Mouse (Mus musculus) megakaryocyte, embryonic 14.5 days (primary cell): ENCODE measurements at regions not wholly inside any gene's neighbourhood (a gene's known extent, or its start where the extent isn't known, plus 50 kb on each side); places are given as distances from the start of the nearest gene placed in this dataset.

Source experiments
- H3K27me3 ChIP-seq: replicated peaks from 2 replicates; pipeline ENCODE3; 2012; ENCODE audit warnings: inconsistent platforms
- H3K36me3 ChIP-seq: replicated peaks from 2 replicates; pipeline ENCODE3; 2012; ENCODE audit warnings: low read length, inconsistent platforms, mixed read lengths
- H3K4me1 ChIP-seq: 2 replicates; pipeline ENCODE4 v1.6.1; 2012; ENCODE audit warnings: inconsistent platforms
- H3K4me3 ChIP-seq: replicated peaks from 2 replicates; pipeline ENCODE3; 2012; ENCODE audit warnings: moderate library complexity, mild to moderate bottlenecking, inconsistent platforms
- H3K9me3 ChIP-seq: 2 replicates; pipeline ENCODE4 v1.6.1; 2012; ENCODE audit warnings: inconsistent platforms
- FLI1 ChIP-seq: IDR thresholded peaks from 2 replicates; pipeline ENCODE4 v1.6.1; 2012; ENCODE audit warnings: low read length, inconsistent platforms, mixed read lengths
- GATA1 ChIP-seq: IDR thresholded peaks from 3 replicates; pipeline ENCODE4 v1.6.1; 2012; ENCODE audit warnings: mixed read lengths, low read length, inconsistent platforms, borderline replicate concordance

GRCm38 (mm10) chr11:79856376-79856775 is 105.8 kb downstream of the Utp6 start:
- peaks cover 60% of the 10 kb centered on the region for H3K27me3 ChIP-seq
- H3K4me3 ChIP-seq: no peak overlapping the region
- TF ChIP-seq FLI1 (no peak), GATA1 (no peak)
- H3K4me1 ChIP-seq: no peaks in the 10 kb centered on the region
- H3K36me3 ChIP-seq: no peaks in the 10 kb centered on the region
- peaks cover 6% of the 10 kb centered on the region for H3K9me3 ChIP-seq

GRCm38 (mm10) chr11:79849545-79849944 is 112.6 kb downstream of the Utp6 start:
- no peak overlapping the region for H3K4me3 ChIP-seq
- H3K4me1 ChIP-seq: no peaks in the 10 kb centered on the region
- TF ChIP-seq FLI1 (no peak), GATA1 (no peak)
- H3K27me3 ChIP-seq: peaks cover 43% of the 10 kb centered on the region
- H3K36me3 ChIP-seq: no peaks in the 10 kb centered on the region
- H3K9me3 ChIP-seq: no peaks in the 10 kb centered on the region

- Histone ChIP-seq H3K4me3 (no peak overlapping the region), H3K27me3 (peaks cover 60% of the 10 kb centered on the region), H3K9me3 (no peaks in the 10 kb centered on the region), H3K4me1 (no peaks in the 10 kb centered on the region; the same call in 1 of the 2 replicates), H3K36me3 (no peaks in the 10 kb centered on the region)
- TF ChIP-seq GATA1 (no peak), FLI1 (no peak)
Observed at GRCm38 (mm10) chr11:79844436-79844835, 117.8 kb downstream of the Utp6 start.

GRCm38 (mm10) chr11:79843021-79843420 is 119.2 kb downstream of the Utp6 start:
- TF ChIP-seq GATA1 (no peak), FLI1 (no peak)
- no peak overlapping the region for H3K4me3 ChIP-seq
- peaks cover 64% of the 10 kb centered on the region for H3K27me3 ChIP-seq
- peaks cover 6% of the 10 kb centered on the region for H3K4me1 ChIP-seq
- no peaks in the 10 kb centered on the region for H3K36me3 ChIP-seq
- H3K9me3 ChIP-seq: no peaks in the 10 kb centered on the region

GRCm38 (mm10) chr11:79839973-79840372 is 122.2 kb downstream of the Utp6 start:
- TF ChIP-seq FLI1 (no peak), GATA1 (no peak)
- Histone ChIP-seq H3K9me3 (peaks cover 3% of the 10 kb centered on the region; the same call in 1 of the 2 replicates), H3K4me3 (no peak overlapping the region), H3K4me1 (peaks cover 12% of the 10 kb centered on the region), H3K36me3 (no peaks in the 10 kb centered on the region), H3K27me3 (peaks cover 70% of the 10 kb centered on the region)

- no peak for TF ChIP-seq GATA1
- TF ChIP-seq FLI1: no peak
- peaks cover 57% of the 10 kb centered on the region for H3K27me3 ChIP-seq
Observed at GRCm38 (mm10) chr11:79838051-79838450, 124.1 kb downstream of the Utp6 start.

GRCm38 (mm10) chr11:79837076-79837990 is 124.9 kb downstream of the Utp6 start:
- peaks cover 55% of the 10 kb centered on the region for H3K27me3 ChIP-seq
- H3K4me3 ChIP-seq: no peak overlapping the region
- peaks cover 12% of the 10 kb centered on the region for H3K4me1 ChIP-seq
- peaks cover 3% of the 10 kb centered on the region; the same call in 1 of the 2 replicates for H3K9me3 ChIP-seq
- H3K36me3 ChIP-seq: no peaks in the 10 kb centered on the region
- TF ChIP-seq GATA1 (no peak), FLI1 (no peak)

More at GRCm38 (mm10) chr11:79838051-79838450, 124.1 kb downstream of the Utp6 start:
- no peak overlapping the region for H3K4me3 ChIP-seq
- peaks cover 3% of the 10 kb centered on the region; the same call in 1 of the 2 replicates for H3K9me3 ChIP-seq
- peaks cover 12% of the 10 kb centered on the region for H3K4me1 ChIP-seq
- no peaks in the 10 kb centered on the region for H3K36me3 ChIP-seq

- H3K9me3 ChIP-seq: peaks cover 3% of the 10 kb centered on the region; the same call in 1 of the 2 replicates
- TF ChIP-seq FLI1 (no peak), GATA1 (no peak)
- H3K4me1 ChIP-seq: peaks cover 12% of the 10 kb centered on the region
Observed at GRCm38 (mm10) chr11:79835873-79836272, 126.3 kb downstream of the Utp6 start.

GRCm38 (mm10) chr11:79833817-79834216 is 128.4 kb downstream of the Utp6 start:
- Histone ChIP-seq H3K36me3 (no peaks in the 10 kb centered on the region), H3K4me1 (peaks cover 8% of the 10 kb centered on the region), H3K9me3 (peaks cover 9% of the 10 kb centered on the region), H3K27me3 (peaks cover 53% of the 10 kb centered on the region), H3K4me3 (no peak overlapping the region)
- no peak for TF ChIP-seq GATA1
- no peak for TF ChIP-seq FLI1

More at GRCm38 (mm10) chr11:79835873-79836272, 126.3 kb downstream of the Utp6 start:
- no peaks in the 10 kb centered on the region for H3K36me3 ChIP-seq
- H3K4me3 ChIP-seq: no peak overlapping the region
- H3K27me3 ChIP-seq: peaks cover 52% of the 10 kb centered on the region

- peaks cover 40% of the 10 kb centered on the region for H3K27me3 ChIP-seq
- no peak for TF ChIP-seq GATA1
- no peak for TF ChIP-seq FLI1
- H3K4me3 ChIP-seq: no peak overlapping the region
- peaks cover 21% of the 10 kb centered on the region for H3K9me3 ChIP-seq
- H3K4me1 ChIP-seq: no peaks in the 10 kb centered on the region
- no peaks in the 10 kb centered on the region for H3K36me3 ChIP-seq
Observed at GRCm38 (mm10) chr11:79831591-79832320, 130.4 kb downstream of the Utp6 start.
